Mouse (Mus musculus) kidney, adult 11 months (tissue): Measurements from ENCODE around the gene Mef2c.

Experiments used
- DNase-seq: peaks from one replicate; pipeline ENCODE4 v3.0.0; 2022

The Mef2c gene

GRCm38 (mm10) chr13:83624651-83625050 lies 120.8 kb downstream of the Mef2c start:
- no peak for DNase-seq

GRCm38 (mm10) chr13:83627429-83627828 lies 123.6 kb downstream of the Mef2c start:
- no peak for DNase-seq

- no peak for DNase-seq
Observed at GRCm38 (mm10) chr13:83628139-83628538, 124.3 kb downstream of the Mef2c start.

- DNase-seq: no peak
Observed at GRCm38 (mm10) chr13:83633155-83633554, 129.3 kb downstream of the Mef2c start.

- DNase-seq: no peak
Observed at GRCm38 (mm10) chr13:83635218-83635617, 131.4 kb downstream of the Mef2c start.

GRCm38 (mm10) chr13:83637666-83638065 lies 133.8 kb downstream of the Mef2c start:
- DNase-seq: no peak

- DNase-seq: no peak
Observed at GRCm38 (mm10) chr13:83638735-83639134, 134.9 kb downstream of the Mef2c start.

GRCm38 (mm10) chr13:83649051-83649450 lies 145.2 kb downstream of the Mef2c start:
- DNase-seq: no peak

- DNase-seq: no peak
Observed at GRCm38 (mm10) chr13:83649795-83650476, 146.1 kb downstream of the Mef2c start.

GRCm38 (mm10) chr13:83650807-83651206 lies 147.0 kb downstream of the Mef2c start:
- no peak for DNase-seq

GRCm38 (mm10) chr13:83651941-83652548 lies 148.2 kb downstream of the Mef2c start:
- DNase-seq: no peak

- no peak for DNase-seq
Observed at GRCm38 (mm10) chr13:83652560-83652959, 148.7 kb downstream of the Mef2c start.

GRCm38 (mm10) chr13:83654889-83655769 lies 151.3 kb downstream of the Mef2c start:
- peak; percentile 44 for DNase-seq

GRCm38 (mm10) chr13:83656094-83656493 lies 152.3 kb downstream of the Mef2c start:
- DNase-seq: no peak

- DNase-seq: no peak
Observed at GRCm38 (mm10) chr13:83656773-83657172, 152.9 kb downstream of the Mef2c start.

- no peak for DNase-seq
Observed at GRCm38 (mm10) chr13:83660722-83661121, 156.9 kb downstream of the Mef2c start.

- DNase-seq: no peak
Observed at GRCm38 (mm10) chr13:83661166-83661565, 157.3 kb downstream of the Mef2c start.

GRCm38 (mm10) chr13:83662089-83662551 lies 158.3 kb downstream of the Mef2c start:
- DNase-seq: no peak

- DNase-seq: no peak
Observed at GRCm38 (mm10) chr13:83666179-83666578, 162.3 kb downstream of the Mef2c start.

- DNase-seq: no peak
Observed at GRCm38 (mm10) chr13:83667051-83667450, 163.2 kb downstream of the Mef2c start.

GRCm38 (mm10) chr13:83707611-83708010 lies 203.8 kb downstream of the Mef2c start:
- no peak for DNase-seq

GRCm38 (mm10) chr13:83712778-83713380 lies 209.0 kb downstream of the Mef2c start:
- no peak for DNase-seq

GRCm38 (mm10) chr13:83713661-83714291 lies 209.9 kb downstream of the Mef2c start:
- no peak for DNase-seq
